Mouse (Mus musculus) G1E (cell line): ENCODE data around the gene Fam155a.

Source experiments
- CTCF ChIP-seq: IDR thresholded peaks from 2 replicates; pipeline ENCODE4 v1.5.1; 2012; ENCODE audit warnings: low read depth, low read length, inconsistent platforms, mixed read lengths
- GATA1 ChIP-seq: IDR thresholded peaks from 2 replicates; pipeline ENCODE4 v1.6.1; 2012; ENCODE audit warnings: borderline replicate concordance, low read length, inconsistent platforms, mixed read lengths
- GATA2 ChIP-seq: IDR thresholded peaks from 2 replicates; pipeline ENCODE4 v1.6.1; 2012; ENCODE audit warnings: low read depth, low read length, inconsistent platforms, borderline replicate concordance
- POLR2AphosphoS5 ChIP-seq: IDR thresholded peaks from 2 replicates; pipeline ENCODE4 v1.6.1; 2012; ENCODE audit warnings: low read depth, low read length, inconsistent platforms; ENCODE audit not compliant: insufficient replicate concordance
- TAL1 ChIP-seq: conservative IDR thresholded peaks from 2 replicates; pipeline ENCODE4 v1.6.1; 2012; ENCODE audit warnings: low read depth, low read length, inconsistent platforms, mixed read lengths

GRCm38 (mm10) chr8:9778148-9778547 lies 7.2 kb upstream of the Fam155a start:
- no peak for TF ChIP-seq CTCF
- no peak for TF ChIP-seq GATA1
- no peak for TF ChIP-seq POLR2AphosphoS5
- TF ChIP-seq TAL1: no peak
- TF ChIP-seq GATA2: no peak
